Mouse (Mus musculus): ENCODE data around the gene Slc24a4. TPM values are rescaled to one million over a fixed set of nuclear protein-coding genes. Genes with fewer than 3 reads are reported as not detected.
"Not testable (repeated sequence)": the region's sequence is repeated elsewhere in the genome, so short reads cannot be mapped to it uniquely, and the experiment has no call there.

Gene Slc24a4
- polyA plus RNA-seq, 1 experiment from 2014 or later: 0.39 TPM

GRCm38 (mm10) chr12:102224112-102224511, 95.6 kb downstream of the Slc24a4 start:
- not testable (repeated sequence) for H3K27me3 ChIP-seq (replicated peaks); H3K27ac ChIP-seq; H3K9me3 ChIP-seq; H3K4me3 ChIP-seq; ATAC-seq (ENCODE audit: low FRiP score, low read depth); H3K4me2 ChIP-seq (replicated peaks); H3K36me3 ChIP-seq; H3K4me1 ChIP-seq; H3K9ac ChIP-seq
- 80% methylated on average over 2 of the region's 2 CpGs for WGBS

- Histone ChIP-seq H3K36me3 (no peaks in the 10 kb centered on the region), H3K9me3 (no peaks in the 10 kb centered on the region), H3K27ac (no peak overlapping the region), H3K9ac (no peak overlapping the region), H3K4me1 (no peaks in the 10 kb centered on the region), H3K4me3 (no peak overlapping the region), H3K4me2 (replicated peaks) (no peak overlapping the region), H3K27me3 (replicated peaks) (no peaks in the 10 kb centered on the region)
- WGBS: 52% methylated on average over 3 of the region's 3 CpGs
- no peak for ATAC-seq (ENCODE audit: low FRiP score, low read depth)
Observed at GRCm38 (mm10) chr12:102225165-102225564, 96.6 kb downstream of the Slc24a4 start.

GRCm38 (mm10) chr12:102235551-102235950, 107.0 kb downstream of the Slc24a4 start:
- H3K4me2 ChIP-seq (replicated peaks): no peak overlapping the region
- no peaks in the 10 kb centered on the region for H3K36me3 ChIP-seq
- no peak overlapping the region for H3K27ac ChIP-seq
- no peak overlapping the region for H3K4me3 ChIP-seq
- 78% methylated on average over 3 of the region's 3 CpGs for WGBS
- no peaks in the 10 kb centered on the region for H3K4me1 ChIP-seq
- ATAC-seq (ENCODE audit: low FRiP score, low read depth): no peak
- H3K9me3 ChIP-seq: no peaks in the 10 kb centered on the region
- H3K9ac ChIP-seq: no peak overlapping the region
- H3K27me3 ChIP-seq (replicated peaks): no peaks in the 10 kb centered on the region

- Histone ChIP-seq H3K9me3 (no peaks in the 10 kb centered on the region), H3K27me3 (replicated peaks) (no peaks in the 10 kb centered on the region), H3K4me3 (no peak overlapping the region), H3K9ac (no peak overlapping the region), H3K27ac (no peak overlapping the region), H3K4me2 (replicated peaks) (no peak overlapping the region), H3K36me3 (no peaks in the 10 kb centered on the region), H3K4me1 (no peaks in the 10 kb centered on the region)
- 73% methylated on average over 6 of the region's 6 CpGs for WGBS
- ATAC-seq (ENCODE audit: low FRiP score, low read depth): no peak
Observed at GRCm38 (mm10) chr12:102236317-102236716, 107.8 kb downstream of the Slc24a4 start.

- Histone ChIP-seq H3K27ac (no peak overlapping the region), H3K4me2 (replicated peaks) (no peak overlapping the region), H3K9ac (no peak overlapping the region), H3K4me1 (no peaks in the 10 kb centered on the region), H3K36me3 (no peaks in the 10 kb centered on the region), H3K4me3 (no peak overlapping the region), H3K9me3 (no peaks in the 10 kb centered on the region), H3K27me3 (replicated peaks) (no peaks in the 10 kb centered on the region)
- no peak for ATAC-seq (ENCODE audit: low FRiP score, low read depth)
- 59% methylated on average over 6 of the region's 6 CpGs for WGBS
Observed at GRCm38 (mm10) chr12:102242076-102242722, 113.7 kb downstream of the Slc24a4 start.

GRCm38 (mm10) chr12:102243915-102244314, 115.4 kb downstream of the Slc24a4 start:
- Histone ChIP-seq H3K27me3 (replicated peaks) (no peaks in the 10 kb centered on the region), H3K4me2 (replicated peaks) (no peak overlapping the region), H3K36me3 (no peaks in the 10 kb centered on the region), H3K4me1 (no peaks in the 10 kb centered on the region), H3K9me3 (no peaks in the 10 kb centered on the region), H3K4me3 (no peak overlapping the region), H3K9ac (no peak overlapping the region), H3K27ac (no peak overlapping the region)
- ATAC-seq (ENCODE audit: low FRiP score, low read depth): no peak
- 71% methylated on average over 1 of the region's 1 CpGs for WGBS

GRCm38 (mm10) chr12:102246226-102246625, 117.7 kb downstream of the Slc24a4 start:
- H3K4me1 ChIP-seq: no peaks in the 10 kb centered on the region
- WGBS: 94% methylated on average over 5 of the region's 5 CpGs
- H3K27me3 ChIP-seq (replicated peaks): no peaks in the 10 kb centered on the region
- H3K36me3 ChIP-seq: no peaks in the 10 kb centered on the region
- H3K27ac ChIP-seq: no peak overlapping the region
- H3K4me2 ChIP-seq (replicated peaks): no peak overlapping the region
- H3K9me3 ChIP-seq: no peaks in the 10 kb centered on the region
- no peak overlapping the region for H3K9ac ChIP-seq
- H3K4me3 ChIP-seq: no peak overlapping the region
- ATAC-seq (ENCODE audit: low FRiP score, low read depth): no peak

- 92% methylated on average over 6 of the region's 6 CpGs for WGBS
- Histone ChIP-seq H3K4me3 (no peak overlapping the region), H3K27ac (no peak overlapping the region), H3K4me2 (replicated peaks) (no peak overlapping the region), H3K9me3 (no peaks in the 10 kb centered on the region), H3K9ac (no peak overlapping the region), H3K27me3 (replicated peaks) (no peaks in the 10 kb centered on the region), H3K36me3 (no peaks in the 10 kb centered on the region), H3K4me1 (no peaks in the 10 kb centered on the region)
- no peak for ATAC-seq (ENCODE audit: low FRiP score, low read depth)
Observed at GRCm38 (mm10) chr12:102248104-102248503, 119.6 kb downstream of the Slc24a4 start.

- Histone ChIP-seq H3K36me3 (no peaks in the 10 kb centered on the region), H3K27me3 (replicated peaks) (no peaks in the 10 kb centered on the region), H3K4me1 (no peaks in the 10 kb centered on the region), H3K4me2 (replicated peaks) (no peak overlapping the region), H3K27ac (no peak overlapping the region), H3K9me3 (no peaks in the 10 kb centered on the region), H3K4me3 (no peak overlapping the region), H3K9ac (no peak overlapping the region)
- no peak for ATAC-seq (ENCODE audit: low FRiP score, low read depth)
- WGBS: 83% methylated on average over 4 of the region's 4 CpGs
Observed at GRCm38 (mm10) chr12:102250316-102250715, 121.8 kb downstream of the Slc24a4 start.

- H3K4me1 ChIP-seq: no peaks in the 10 kb centered on the region
- no peaks in the 10 kb centered on the region for H3K27me3 ChIP-seq (replicated peaks)
- no peak overlapping the region for H3K27ac ChIP-seq
- H3K36me3 ChIP-seq: no peaks in the 10 kb centered on the region
- H3K4me3 ChIP-seq: no peak overlapping the region
- no peak for ATAC-seq (ENCODE audit: low FRiP score, low read depth)
- H3K4me2 ChIP-seq (replicated peaks): no peak overlapping the region
- WGBS: 72% methylated on average over 3 of the region's 3 CpGs
- H3K9me3 ChIP-seq: no peaks in the 10 kb centered on the region
- no peak overlapping the region for H3K9ac ChIP-seq
Observed at GRCm38 (mm10) chr12:102251070-102251469, 122.5 kb downstream of the Slc24a4 start.

GRCm38 (mm10) chr12:102251985-102252384, 123.5 kb downstream of the Slc24a4 start:
- H3K4me1 ChIP-seq: no peaks in the 10 kb centered on the region
- ATAC-seq (ENCODE audit: low FRiP score, low read depth): no peak
- H3K4me3 ChIP-seq: no peak overlapping the region
- H3K9me3 ChIP-seq: no peaks in the 10 kb centered on the region
- H3K27me3 ChIP-seq (replicated peaks): no peaks in the 10 kb centered on the region
- H3K9ac ChIP-seq: no peak overlapping the region
- 70% methylated on average over 3 of the region's 3 CpGs for WGBS
- H3K4me2 ChIP-seq (replicated peaks): no peak overlapping the region
- no peaks in the 10 kb centered on the region for H3K36me3 ChIP-seq
- H3K27ac ChIP-seq: no peak overlapping the region

GRCm38 (mm10) chr12:102252525-102252924, 124.0 kb downstream of the Slc24a4 start:
- no peak for ATAC-seq (ENCODE audit: low FRiP score, low read depth)
- 68% methylated on average over 1 of the region's 1 CpGs for WGBS
- H3K36me3 ChIP-seq: no peaks in the 10 kb centered on the region
- no peak overlapping the region for H3K4me2 ChIP-seq (replicated peaks)
- no peak overlapping the region for H3K9ac ChIP-seq
- no peak overlapping the region for H3K27ac ChIP-seq
- H3K4me3 ChIP-seq: no peak overlapping the region
- no peaks in the 10 kb centered on the region for H3K9me3 ChIP-seq
- H3K4me1 ChIP-seq: no peaks in the 10 kb centered on the region
- no peaks in the 10 kb centered on the region for H3K27me3 ChIP-seq (replicated peaks)

- Histone ChIP-seq H3K9ac (no peak overlapping the region), H3K4me2 (replicated peaks) (no peak overlapping the region), H3K36me3 (no peaks in the 10 kb centered on the region), H3K27me3 (replicated peaks) (no peaks in the 10 kb centered on the region), H3K4me3 (no peak overlapping the region), H3K4me1 (no peaks in the 10 kb centered on the region), H3K9me3 (no peaks in the 10 kb centered on the region), H3K27ac (no peak overlapping the region)
- ATAC-seq (ENCODE audit: low FRiP score, low read depth): no peak
Observed at GRCm38 (mm10) chr12:102255012-102255411, 126.5 kb downstream of the Slc24a4 start.
